Mouse (Mus musculus) lung, adult 2 months (tissue): ENCODE results near the gene Micall1.

Experiments used
- CTCF ChIP-seq: fragments of 200-500 bp; IDR thresholded peaks from 2 replicates; pipeline ENCODE4 v1.5.1; 2011; ENCODE audit warnings: mild to moderate bottlenecking, low read length, control low read depth; ENCODE audit not compliant: insufficient read depth
- POLR2A ChIP-seq: fragments of 200-500 bp; IDR thresholded peaks from 2 replicates; pipeline ENCODE4 v1.6.1; 2011; ENCODE audit warnings: low read depth, mild to moderate bottlenecking, control low read depth, low read length, borderline replicate concordance; ENCODE audit errors: extremely low read depth

DNA sequence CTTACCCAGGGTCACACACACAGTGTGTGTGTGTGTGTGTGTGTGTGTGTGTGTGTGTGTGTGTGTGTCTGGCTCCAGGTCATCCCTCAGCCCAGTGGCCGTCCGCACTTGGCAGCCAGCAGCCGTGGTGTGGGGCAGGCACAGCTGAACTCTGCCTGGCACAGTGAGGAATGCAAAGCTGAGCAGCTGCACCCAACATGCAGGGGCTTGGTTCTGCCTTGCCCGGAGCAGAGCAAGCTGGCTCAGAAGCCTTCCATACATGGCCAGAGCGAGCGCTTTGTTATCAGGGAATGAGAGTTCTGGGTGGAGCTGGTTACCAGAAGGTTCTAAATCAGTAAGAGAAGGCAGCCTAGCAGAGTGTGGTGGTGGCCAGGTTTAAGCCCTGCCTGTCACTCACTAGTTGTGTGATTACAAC is 11.1 kb upstream of the Micall1 start:
- TF ChIP-seq POLR2A = no peak
- TF ChIP-seq CTCF = no peak
